Mouse (Mus musculus) layer of hippocampus, adult 9-10 months (tissue): ENCODE measurements at regions not wholly inside any gene's neighbourhood (a gene's known extent, or its start where the extent isn't known, plus 50 kb on each side); places are given as distances from the start of the nearest gene placed in this dataset.
"Not testable (repeated sequence)": the region's sequence is repeated elsewhere in the genome, so short reads cannot be mapped to it uniquely, and the experiment has no call there.

ENCODE experiments used
- DNase-seq: peaks from one replicate; pipeline ENCODE4 v3.0.0; 2022; ENCODE audit warnings: low spot score

DNA sequence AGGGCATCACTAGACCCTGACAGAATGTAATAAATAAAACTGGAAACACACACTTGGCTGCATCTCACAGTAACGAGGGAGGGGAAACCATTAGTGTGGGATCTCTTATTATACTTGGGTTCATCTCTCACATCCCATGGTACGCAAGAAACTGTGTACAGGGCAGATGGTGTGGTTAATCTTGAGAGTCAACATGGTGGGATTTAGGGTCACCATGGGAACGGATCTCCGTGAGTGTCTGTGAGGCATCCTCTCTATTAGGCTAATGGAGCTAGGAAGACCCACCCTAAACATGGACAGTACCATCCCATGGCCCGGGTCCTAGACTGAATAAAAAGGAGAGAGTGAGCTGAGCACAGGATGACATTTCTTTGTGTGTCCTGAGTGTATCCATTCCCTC lies 130.1 kb upstream of the Dapk1 start:
- DNase-seq: no peak

GRCm38 (mm10) chr13:60476366-60476765 lies 125.4 kb upstream of the Dapk1 start:
- no peak for DNase-seq

DNA sequence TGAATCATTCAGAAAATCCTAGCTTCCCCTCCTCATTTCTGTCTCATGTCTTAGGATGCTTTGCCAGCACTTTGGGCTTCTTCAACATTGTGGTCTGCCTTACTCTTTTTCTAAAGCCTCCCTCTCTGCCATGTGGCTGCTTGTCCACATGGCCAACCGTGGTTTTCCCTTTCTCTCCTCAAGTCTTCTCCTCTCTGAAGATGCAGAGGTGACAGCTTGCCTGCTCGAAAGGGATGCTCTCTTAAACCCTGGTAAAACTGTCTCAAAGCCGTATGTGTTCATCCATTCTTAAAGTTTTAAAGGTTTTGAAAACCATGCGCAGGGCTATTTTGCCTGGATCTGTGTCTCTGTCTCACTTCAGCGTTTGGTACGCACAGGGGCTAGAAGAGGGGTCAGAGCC lies 123.4 kb upstream of the Dapk1 start:
- DNase-seq: no peak

- DNase-seq: no peak
These were observed 122.5 kb upstream of the Dapk1 start for GRCm38 (mm10) chr13:60479043-60479861.

DNA sequence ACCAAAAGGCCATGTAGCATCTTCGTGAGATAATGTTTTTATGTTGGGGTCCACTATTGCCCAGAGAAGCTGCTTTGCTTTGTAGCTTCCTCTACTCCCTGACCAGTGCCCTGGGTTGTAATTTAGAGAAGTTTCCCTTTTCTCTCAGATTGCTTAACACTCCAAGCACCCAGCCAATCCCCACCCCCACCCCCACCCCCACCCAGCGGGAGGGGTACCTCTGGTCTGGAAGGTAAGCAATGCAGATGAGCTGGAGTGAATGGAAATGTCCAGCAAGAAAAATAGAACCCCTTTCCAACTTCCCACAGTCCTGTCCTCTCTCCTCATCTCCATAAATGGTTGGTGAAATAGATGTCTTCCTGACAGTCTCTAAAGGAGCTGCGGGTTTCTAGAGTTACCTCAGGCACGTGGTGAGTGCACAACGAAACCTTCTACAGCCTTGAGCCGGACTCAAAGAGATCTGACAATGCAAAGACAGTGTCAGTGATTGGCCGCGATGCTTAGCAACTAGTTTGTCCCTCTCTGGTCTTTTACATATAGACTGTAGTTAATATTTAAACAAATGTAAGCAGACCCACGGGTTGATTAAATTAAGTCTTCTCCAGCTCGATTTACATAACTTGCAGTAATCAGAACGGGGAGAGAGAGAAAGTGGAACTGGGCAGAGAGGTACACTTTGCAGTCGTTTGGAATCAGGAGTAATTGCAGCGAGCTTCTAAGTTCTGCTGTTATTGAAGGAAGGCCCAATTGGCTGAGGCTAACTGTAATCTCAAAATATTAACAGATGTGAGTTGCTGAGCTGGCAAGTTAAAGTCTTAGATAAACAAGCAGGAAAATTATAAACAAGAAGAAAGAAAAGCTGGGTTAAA lies 121.7 kb upstream of the Dapk1 start:
- no peak for DNase-seq

DNA sequence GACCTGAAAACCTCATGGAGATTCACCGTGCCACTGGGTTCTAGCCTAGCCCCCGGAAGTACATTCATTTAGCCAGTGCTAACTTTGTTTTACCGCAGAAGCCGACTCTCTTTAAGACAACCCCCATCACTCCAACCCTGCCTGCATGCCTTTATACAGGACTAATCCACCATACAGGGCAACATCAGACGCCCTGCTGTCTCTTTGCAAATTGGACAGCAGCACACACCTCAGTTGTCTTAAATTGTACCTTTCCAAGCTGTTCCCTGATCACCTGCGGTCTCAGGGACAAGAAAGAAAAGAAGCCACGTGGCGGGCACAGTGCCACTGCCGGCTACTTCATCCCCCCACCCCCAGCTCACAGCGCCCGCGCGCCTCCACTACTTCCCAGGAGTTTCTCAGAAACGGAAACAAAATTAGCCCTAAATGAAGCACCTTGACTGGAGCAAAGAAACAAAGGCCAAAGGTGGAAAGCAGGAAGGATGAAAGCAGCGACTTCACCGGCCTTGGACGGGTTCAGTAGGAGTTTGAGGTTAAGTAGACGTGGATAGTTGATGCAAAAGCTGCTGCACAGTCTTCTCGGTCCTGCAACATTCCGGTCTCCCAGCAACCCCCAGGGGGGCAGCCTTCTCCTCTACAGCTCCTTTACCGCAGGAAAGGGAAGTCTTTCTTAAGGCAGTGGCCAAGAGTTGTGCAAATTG lies 120.9 kb upstream of the Dapk1 start:
- DNase-seq: no peak

GRCm38 (mm10) chr13:60481451-60481850 lies 120.3 kb upstream of the Dapk1 start:
- not testable (repeated sequence) for DNase-seq

- no peak for DNase-seq
These were observed 119.8 kb upstream of the Dapk1 start for GRCm38 (mm10) chr13:60481946-60482345.

- no peak for DNase-seq
These were observed 115.6 kb upstream of the Dapk1 start for GRCm38 (mm10) chr13:60486105-60486504.

DNA sequence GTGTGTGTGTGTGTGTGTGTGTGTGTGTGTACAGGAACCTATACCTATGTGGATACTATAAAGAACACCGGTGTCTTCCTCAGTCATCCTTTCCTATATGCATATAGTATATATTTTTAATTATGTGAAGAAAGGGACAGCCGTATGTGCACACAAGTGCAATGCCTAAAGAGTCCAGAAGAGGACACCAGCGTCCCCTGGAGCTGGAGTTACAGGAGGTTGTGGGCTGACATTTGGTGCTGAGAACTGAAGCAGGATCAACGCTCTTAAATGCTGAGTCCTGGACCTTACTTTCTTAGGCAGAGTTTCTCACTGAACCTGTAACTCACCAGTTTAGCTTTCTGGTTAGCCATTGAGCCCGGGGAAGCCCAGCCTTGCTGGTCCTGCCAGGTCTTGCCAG lies 114.9 kb upstream of the Dapk1 start:
- no peak for DNase-seq

DNA sequence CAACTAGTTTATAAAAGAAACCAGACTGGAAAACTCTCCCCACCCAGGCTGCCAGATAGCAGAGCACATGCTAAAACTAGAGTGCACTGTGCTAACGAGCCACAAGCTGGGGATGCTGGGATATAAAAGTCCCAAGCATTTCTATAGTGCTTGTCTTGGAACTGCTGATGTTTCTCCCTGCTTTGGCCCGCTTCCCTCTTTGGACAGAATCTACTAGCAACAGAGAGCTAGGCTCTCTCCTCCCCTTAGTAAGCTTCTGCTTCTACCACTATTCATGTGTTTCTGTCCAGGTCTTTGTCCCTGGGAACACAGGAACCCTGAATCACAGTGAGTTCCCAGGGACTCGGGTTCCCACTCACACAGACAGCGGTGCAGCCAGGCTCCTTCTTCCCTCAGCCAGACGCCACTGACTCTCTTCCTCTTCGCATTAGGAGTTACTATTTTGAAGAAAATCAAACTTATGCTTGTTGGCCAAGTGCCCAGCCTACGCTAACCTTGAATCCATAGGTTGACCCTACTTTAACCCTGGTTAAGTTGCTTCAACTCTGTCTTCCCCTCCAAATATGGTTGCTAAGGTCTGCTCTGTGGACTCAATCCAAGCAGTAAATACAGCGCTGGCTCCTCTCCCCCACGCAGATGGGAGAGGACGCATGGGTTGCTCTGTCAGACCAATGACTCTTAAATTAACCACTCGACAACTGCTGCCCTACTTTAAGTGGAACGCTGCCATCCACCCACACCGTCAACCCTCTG lies 113.4 kb upstream of the Dapk1 start:
- no peak for DNase-seq

DNA sequence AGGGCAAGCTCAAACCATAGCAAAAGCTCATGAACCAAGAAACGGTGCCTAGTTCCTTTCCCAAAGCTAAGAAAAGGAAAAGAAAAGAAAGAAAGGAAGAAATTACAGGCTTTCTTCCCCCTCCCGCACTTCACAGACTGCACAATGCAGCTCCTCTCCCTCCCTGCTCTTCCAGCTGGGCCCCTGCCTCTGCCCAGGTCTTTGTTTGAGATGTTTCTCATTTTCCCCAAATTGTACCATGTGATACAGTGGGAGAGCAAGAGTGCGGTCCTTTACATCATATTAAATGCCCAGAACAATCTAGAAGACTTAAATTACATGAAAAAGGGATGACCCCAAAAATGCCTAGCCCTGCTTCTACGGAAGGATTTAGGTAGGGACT lies 112.9 kb upstream of the Dapk1 start:
- no peak for DNase-seq

GRCm38 (mm10) chr13:60491948-60492464 lies 109.7 kb upstream of the Dapk1 start:
- no peak for DNase-seq

- no peak for DNase-seq
These were observed 107.9 kb upstream of the Dapk1 start for GRCm38 (mm10) chr13:60493836-60494235.

DNA sequence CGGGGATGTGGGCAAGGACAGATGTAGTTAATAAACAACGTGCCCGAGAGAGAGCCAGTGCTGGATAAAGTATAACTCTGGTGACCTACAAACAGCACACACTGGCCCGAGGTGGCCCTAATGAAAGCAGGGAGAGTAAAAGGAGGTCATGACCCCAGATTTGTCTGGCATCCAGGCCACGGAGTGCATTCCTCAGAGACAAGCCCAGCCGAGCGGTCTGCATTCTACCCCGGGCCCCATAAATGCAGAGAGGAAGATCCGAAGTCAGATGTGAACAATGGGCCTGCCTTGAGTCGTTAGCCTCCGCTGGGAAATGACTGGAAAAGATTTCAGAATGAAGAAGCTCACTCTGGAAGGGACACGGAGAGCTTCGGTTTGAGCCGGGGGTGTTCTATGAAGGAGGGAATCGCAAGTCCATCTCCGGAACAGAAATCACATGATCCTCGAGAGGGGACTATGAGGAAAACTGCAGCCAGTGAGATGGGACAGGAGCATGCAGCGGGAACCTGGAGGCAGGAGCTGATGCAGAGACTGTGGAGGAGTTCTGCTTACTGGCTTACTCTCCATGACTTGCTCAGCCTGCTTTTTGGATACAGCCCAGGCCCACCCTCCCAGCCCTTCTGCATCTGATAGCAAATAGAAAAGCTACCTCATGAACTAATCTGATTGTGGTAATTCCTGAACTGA lies 103.9 kb upstream of the Dapk1 start:
- no peak for DNase-seq

GRCm38 (mm10) chr13:60504196-60504595 lies 97.6 kb upstream of the Dapk1 start:
- DNase-seq: no peak

GRCm38 (mm10) chr13:60507611-60508010 lies 94.1 kb upstream of the Dapk1 start:
- no peak for DNase-seq

- no peak for DNase-seq
These were observed 93.7 kb upstream of the Dapk1 start for GRCm38 (mm10) chr13:60508054-60508453.

DNA sequence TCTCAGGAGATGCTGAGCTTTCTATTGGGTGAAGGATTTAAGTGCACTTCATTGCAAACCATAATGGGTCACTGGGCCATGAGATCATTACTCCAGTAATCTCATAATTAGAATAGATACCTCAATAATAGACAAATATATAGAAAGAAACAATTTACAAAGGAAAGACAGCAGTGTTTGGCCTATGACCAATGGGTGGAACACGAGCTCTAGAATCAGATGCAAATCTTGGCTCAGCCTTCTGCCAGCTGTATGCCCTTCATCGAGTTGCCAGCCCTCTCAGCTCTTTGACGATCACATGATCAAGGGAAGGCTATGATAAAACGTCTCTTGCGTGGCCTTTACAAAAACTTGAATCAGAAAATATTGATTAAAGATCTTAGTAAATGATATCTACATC lies 92.9 kb upstream of the Dapk1 start:
- no peak for DNase-seq

GRCm38 (mm10) chr13:60511101-60511500 lies 90.6 kb upstream of the Dapk1 start:
- DNase-seq: no peak

- no peak for DNase-seq
These were observed 90.1 kb upstream of the Dapk1 start for GRCm38 (mm10) chr13:60511628-60512027.
